Mouse (Mus musculus) liver, embryonic 12.5 days (tissue): ENCODE data around the gene Ttc24. TPM values are rescaled to one million over a fixed set of nuclear protein-coding genes. Genes with fewer than 3 reads are reported as not detected.

ENCODE experiments used
- ATAC-seq: fragments of 200-750 bp; cut with Nextera tagmentation; 2 replicates; pipeline ENCODE4 v1.8.0; 2017; ENCODE audit warnings: moderate number of reproducible peaks, mild to moderate bottlenecking, moderate library complexity
- H3K27ac ChIP-seq: fragments of 300-500 bp; sonication (generic); 2 replicates; pipeline ENCODE4 v1.5.1; 2016; ENCODE audit warnings: mild to moderate bottlenecking
- H3K27me3 ChIP-seq: fragments of 300-500 bp; sonication (generic); replicated peaks from 2 replicates; pipeline ENCODE4 v1.6.1; 2016; ENCODE audit warnings: mild to moderate bottlenecking, moderate library complexity
- H3K36me3 ChIP-seq: fragments of 300-500 bp; sonication (generic); 2 replicates; pipeline ENCODE4 v1.6.1; 2016; ENCODE audit warnings: mild to moderate bottlenecking, moderate library complexity
- H3K4me1 ChIP-seq: fragments of 300-500 bp; sonication (generic); 2 replicates; pipeline ENCODE4 v1.6.1; 2016
- H3K4me2 ChIP-seq: fragments of 300-500 bp; sonication (generic); 2 replicates; pipeline ENCODE4 v1.6.1; 2016; ENCODE audit warnings: mild to moderate bottlenecking, moderate library complexity
- H3K4me3 ChIP-seq: fragments of 300-500 bp; sonication (generic); 2 replicates; pipeline ENCODE4 v1.5.1; 2016; ENCODE audit warnings: mild to moderate bottlenecking, moderate library complexity
- H3K9ac ChIP-seq: fragments of 300-500 bp; sonication (generic); 2 replicates; pipeline ENCODE4 v1.6.1; 2016; ENCODE audit warnings: mild to moderate bottlenecking, moderate library complexity
- H3K9me3 ChIP-seq: fragments of 300-500 bp; sonication (generic); replicated peaks from 2 replicates; pipeline ENCODE4 v1.6.1; 2016; ENCODE audit warnings: mild to moderate bottlenecking, moderate library complexity
- WGBS: fragments of 180-500 bp; shearing (Covaris S2); methylation state at CpG from one replicate; pipeline ENCODE4 v1.1.7; 2016; ENCODE audit not compliant: insufficient replicate concordance; 5-methylcytosine and 5-hydroxymethylcytosine counted together
- polyA plus RNA-seq: library from polyadenylated mRNA; unstranded; fragments of >200 nt; fragmentation: Nextera tagmentation; extraction: Ambion mirVana; gene quantifications from 2 replicates; pipeline ENCODE4 v1.2.1, GENCODE M21; 2016

Ttc24 gene
- polyA plus RNA-seq: not detected in 2 replicates

- H3K4me1 ChIP-seq: peaks cover 15% of the 10 kb centered on the region
- WGBS: 68% methylated on average over 4 of the region's 4 CpGs
Measured at GRCm38 (mm10) chr3:88078204-88078603, at the start of gene Ttc24. Gene Ttc24 (minus strand): TSS chr3:88078304.

GRCm38 (mm10) chr3:88127636-88128035 lies 49.5 kb upstream of the Ttc24 start:
- Histone ChIP-seq H3K27ac (no peak overlapping the region), H3K4me1 (no peaks in the 10 kb centered on the region), H3K27me3 (no peaks in the 10 kb centered on the region), H3K4me2 (no peak overlapping the region), H3K9ac (no peak overlapping the region), H3K9me3 (no peaks in the 10 kb centered on the region), H3K36me3 (no peaks in the 10 kb centered on the region), H3K4me3 (no peak overlapping the region)
- WGBS: 41% methylated on average over 3 of the region's 3 CpGs
- ATAC-seq: no peak

More at GRCm38 (mm10) chr3:88078204-88078603, at the start of gene Ttc24:
- no peak for ATAC-seq
- Histone ChIP-seq H3K36me3 (no peaks in the 10 kb centered on the region), H3K27ac (no peak within 1 kb of the TSS), H3K4me2 (no peak within 1 kb of the TSS), H3K4me3 (no peak within 1 kb of the TSS), H3K9me3 (no peaks in the 10 kb centered on the region), H3K27me3 (peaks cover 40% of the 10 kb centered on the region), H3K9ac (0 out of 2 replicates have a peak within 1 kb of the TSS, but pooled peaks have one; percentile 14)

- Histone ChIP-seq H3K9ac (no peak overlapping the region), H3K9me3 (no peaks in the 10 kb centered on the region), H3K4me3 (no peak overlapping the region), H3K27me3 (no peaks in the 10 kb centered on the region), H3K4me1 (0 out of 2 replicates have a peak, but pooled peaks cover under 1% of the 10 kb centered on the region), H3K36me3 (no peaks in the 10 kb centered on the region), H3K4me2 (no peak overlapping the region), H3K27ac (no peak overlapping the region)
- 79% methylated on average over 7 of the region's 7 CpGs for WGBS
- no peak for ATAC-seq
Measured at GRCm38 (mm10) chr3:88126181-88126580, 48.1 kb upstream of the Ttc24 start.

GRCm38 (mm10) chr3:88125195-88125594 lies 47.1 kb upstream of the Ttc24 start:
- Histone ChIP-seq H3K27me3 (no peaks in the 10 kb centered on the region), H3K4me1 (0 out of 2 replicates have a peak, but pooled peaks cover 4% of the 10 kb centered on the region), H3K4me2 (no peak overlapping the region), H3K9ac (no peak overlapping the region), H3K9me3 (no peaks in the 10 kb centered on the region), H3K36me3 (peaks cover 9% of the 10 kb centered on the region), H3K4me3 (no peak overlapping the region), H3K27ac (no peak overlapping the region)
- 30% methylated on average over 4 of the region's 4 CpGs for WGBS
- ATAC-seq: no peak

GRCm38 (mm10) chr3:88121164-88122131 lies 43.3 kb upstream of the Ttc24 start:
- Histone ChIP-seq H3K4me1 (0 out of 2 replicates have a peak, but pooled peaks cover 4% of the 10 kb centered on the region), H3K27me3 (no peaks in the 10 kb centered on the region), H3K4me2 (no peak overlapping the region), H3K27ac (no peak overlapping the region), H3K9ac (no peak overlapping the region), H3K9me3 (no peaks in the 10 kb centered on the region), H3K36me3 (peaks cover 45% of the 10 kb centered on the region), H3K4me3 (no peak overlapping the region)
- WGBS: 67% methylated on average over 14 of the region's 14 CpGs
- no peak for ATAC-seq

- Histone ChIP-seq H3K4me3 (no peak overlapping the region), H3K9ac (no peak overlapping the region), H3K4me2 (no peak overlapping the region), H3K9me3 (no peaks in the 10 kb centered on the region), H3K27ac (no peak overlapping the region), H3K4me1 (0 out of 2 replicates have a peak, but pooled peaks cover 4% of the 10 kb centered on the region), H3K36me3 (peaks cover 55% of the 10 kb centered on the region), H3K27me3 (no peaks in the 10 kb centered on the region)
- WGBS: 76% methylated on average over 19 of the region's 19 CpGs
- no peak for ATAC-seq
Measured at GRCm38 (mm10) chr3:88120117-88120651, 42.1 kb upstream of the Ttc24 start.

- Histone ChIP-seq H3K4me1 (no peaks in the 10 kb centered on the region), H3K9ac (no peak overlapping the region), H3K4me2 (no peak overlapping the region), H3K4me3 (no peak overlapping the region), H3K9me3 (no peaks in the 10 kb centered on the region), H3K27me3 (no peaks in the 10 kb centered on the region), H3K27ac (no peak overlapping the region), H3K36me3 (peaks cover 95% of the 10 kb centered on the region)
- WGBS: 90% methylated on average over 12 of the region's 12 CpGs
- no peak for ATAC-seq
Measured at GRCm38 (mm10) chr3:88114396-88114795, 36.3 kb upstream of the Ttc24 start.

GRCm38 (mm10) chr3:88109126-88109525 lies 31.0 kb upstream of the Ttc24 start:
- Histone ChIP-seq H3K27ac (no peak overlapping the region), H3K4me1 (no peaks in the 10 kb centered on the region), H3K27me3 (no peaks in the 10 kb centered on the region), H3K9ac (no peak overlapping the region), H3K4me3 (no peak overlapping the region), H3K4me2 (no peak overlapping the region), H3K36me3 (peaks cover 94% of the 10 kb centered on the region), H3K9me3 (no peaks in the 10 kb centered on the region)
- 89% methylated on average over 6 of the region's 6 CpGs for WGBS
- ATAC-seq: 0 out of 2 replicates have a peak, but pooled peaks have one; percentile 26

GRCm38 (mm10) chr3:88106126-88106525 lies 28.0 kb upstream of the Ttc24 start:
- no peak for ATAC-seq
- WGBS: 80% methylated on average over 4 of the region's 4 CpGs
- H3K4me2 ChIP-seq: no peak overlapping the region
- peaks cover 96% of the 10 kb centered on the region for H3K36me3 ChIP-seq
- H3K4me3 ChIP-seq: no peak overlapping the region
- H3K4me1 ChIP-seq: no peaks in the 10 kb centered on the region
- no peak overlapping the region for H3K27ac ChIP-seq
- no peaks in the 10 kb centered on the region for H3K9me3 ChIP-seq
- no peaks in the 10 kb centered on the region for H3K27me3 ChIP-seq
- no peak overlapping the region for H3K9ac ChIP-seq

GRCm38 (mm10) chr3:88102611-88103010 lies 24.5 kb upstream of the Ttc24 start:
- Histone ChIP-seq H3K36me3 (peaks cover 91% of the 10 kb centered on the region), H3K27me3 (no peaks in the 10 kb centered on the region), H3K27ac (peak overlapping the region; percentile 32), H3K4me3 (no peak overlapping the region), H3K9ac (no peak overlapping the region), H3K4me1 (no peaks in the 10 kb centered on the region), H3K9me3 (no peaks in the 10 kb centered on the region), H3K4me2 (no peak overlapping the region)
- peak; percentile 40; the same call in 1 of the 2 replicates for ATAC-seq
- WGBS: 48% methylated on average over 6 of the region's 6 CpGs

- Histone ChIP-seq H3K36me3 (peaks cover 91% of the 10 kb centered on the region), H3K27ac (peak overlapping the region; percentile 27), H3K27me3 (no peaks in the 10 kb centered on the region), H3K4me1 (no peaks in the 10 kb centered on the region), H3K9me3 (no peaks in the 10 kb centered on the region), H3K9ac (no peak overlapping the region), H3K4me3 (no peak overlapping the region), H3K4me2 (no peak overlapping the region)
- no peak; the same call in 1 of the 2 replicates for ATAC-seq
- 75% methylated on average over 6 of the region's 6 CpGs for WGBS
Measured at GRCm38 (mm10) chr3:88102196-88102595, 24.1 kb upstream of the Ttc24 start.

GRCm38 (mm10) chr3:88101736-88102135 lies 23.6 kb upstream of the Ttc24 start:
- ATAC-seq: no peak
- WGBS: 69% methylated on average over 7 of the region's 7 CpGs
- Histone ChIP-seq H3K4me2 (no peak overlapping the region), H3K4me3 (no peak overlapping the region), H3K9me3 (no peaks in the 10 kb centered on the region), H3K9ac (no peak overlapping the region), H3K27me3 (no peaks in the 10 kb centered on the region), H3K27ac (no peak overlapping the region), H3K36me3 (peaks cover 93% of the 10 kb centered on the region), H3K4me1 (no peaks in the 10 kb centered on the region)
